Mouse (Mus musculus) spleen, adult 2 months (tissue): ENCODE measurements around the gene Rnf152. TPM values are rescaled to one million over a fixed set of nuclear protein-coding genes. Genes with fewer than 3 reads are reported as not detected.

ENCODE experiments used
- DNase-seq, 2 experiments: peaks; one replicate each; pipeline versions ENCODE4 v3.0.0 to v3.0.0-alpha.2; 2012 to 2021; ENCODE audit warnings: low spot score in 2 of 2, low read depth in 1 of 2
- H3K27ac ChIP-seq: fragments of 200-500 bp; 2 replicates; pipeline ENCODE4 v1.5.1; 2012; ENCODE audit warnings: low read length, inconsistent platforms; ENCODE audit not compliant: insufficient read depth
- H3K27me3 ChIP-seq: fragments of 200-500 bp; 2 replicates; pipeline ENCODE4 v1.6.1; 2012; ENCODE audit warnings: mild to moderate bottlenecking, moderate library complexity, low read length, inconsistent platforms; ENCODE audit not compliant: control insufficient read depth, insufficient read depth
- H3K36me3 ChIP-seq: fragments of 200-500 bp; 2 replicates; pipeline ENCODE4 v1.6.1; 2012; ENCODE audit warnings: mild to moderate bottlenecking, low read length, inconsistent platforms; ENCODE audit not compliant: control insufficient read depth, insufficient read depth
- H3K4me1 ChIP-seq: fragments of 200-500 bp; 2 replicates; pipeline ENCODE4 v1.6.1; 2011; ENCODE audit warnings: inconsistent platforms; ENCODE audit not compliant: control insufficient read depth, insufficient read depth, insufficient read length
- H3K4me3 ChIP-seq: fragments of 200-500 bp; 2 replicates; pipeline ENCODE4 v1.5.1; 2011; ENCODE audit warnings: mild to moderate bottlenecking, inconsistent platforms; ENCODE audit not compliant: insufficient read depth, insufficient read length; ENCODE audit errors: extremely low read depth
- CTCF ChIP-seq: fragments of 200-500 bp; IDR thresholded peaks from 2 replicates; pipeline ENCODE4 v1.5.1; 2011; ENCODE audit warnings: mild to moderate bottlenecking, inconsistent platforms; ENCODE audit not compliant: insufficient read depth, insufficient read length, insufficient replicate concordance; ENCODE audit errors: extremely low read depth
- POLR2A ChIP-seq: fragments of 200-500 bp; IDR thresholded peaks from 2 replicates; pipeline ENCODE4 v1.6.1; 2011; ENCODE audit warnings: low read depth, low read length, inconsistent platforms
- WGBS: fragments of 180-500 bp; shearing (Covaris S2); methylation state at CpG from one replicate; pipeline ENCODE4 v1.1.7; 2018; 5-methylcytosine and 5-hydroxymethylcytosine counted together
- polyA plus RNA-seq: library from polyadenylated mRNA; depleted of rRNA; stranded (reverse); fragments of >200 nt; gene quantifications from 2 replicates; pipeline ENCODE4 v1.2.3, GENCODE M21; 2012

The Rnf152 gene
- polyA plus RNA-seq, 1 experiment, result 0.19 TPM

DNA sequence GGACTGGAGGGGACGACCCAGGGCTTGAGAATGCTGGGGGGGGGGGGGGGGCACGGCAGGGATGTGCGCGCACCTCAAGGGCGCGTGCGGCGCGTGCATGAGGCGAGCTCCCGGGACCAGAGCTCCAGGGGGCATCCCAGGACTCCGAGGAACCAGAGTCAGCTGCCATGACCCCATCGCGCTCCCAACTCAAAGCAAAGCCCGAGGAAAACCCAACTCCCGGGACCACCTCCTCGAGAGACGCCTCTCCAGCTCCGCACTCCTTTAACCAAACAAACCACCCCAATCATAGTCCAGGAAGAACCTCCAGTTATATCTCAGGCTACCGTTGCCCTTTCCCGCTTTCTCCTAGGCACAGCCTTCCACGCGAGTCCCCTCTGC lies 610 bp downstream of the Rnf152 start:
- Histone ChIP-seq H3K36me3 (no peaks in the 10 kb centered on the region), H3K4me1 (no peaks in the 10 kb centered on the region; the same call in 1 of the 2 replicates), H3K27me3 (peaks cover 16% of the 10 kb centered on the region), H3K27ac (no peak overlapping the region), H3K4me3 (peak overlapping the region; percentile 51)
- WGBS, result 1% methylated on average over 20 of the region's 23 CpGs
- TF ChIP-seq CTCF (no peak), POLR2A (no peak)
- no peak for DNase-seq

DNA sequence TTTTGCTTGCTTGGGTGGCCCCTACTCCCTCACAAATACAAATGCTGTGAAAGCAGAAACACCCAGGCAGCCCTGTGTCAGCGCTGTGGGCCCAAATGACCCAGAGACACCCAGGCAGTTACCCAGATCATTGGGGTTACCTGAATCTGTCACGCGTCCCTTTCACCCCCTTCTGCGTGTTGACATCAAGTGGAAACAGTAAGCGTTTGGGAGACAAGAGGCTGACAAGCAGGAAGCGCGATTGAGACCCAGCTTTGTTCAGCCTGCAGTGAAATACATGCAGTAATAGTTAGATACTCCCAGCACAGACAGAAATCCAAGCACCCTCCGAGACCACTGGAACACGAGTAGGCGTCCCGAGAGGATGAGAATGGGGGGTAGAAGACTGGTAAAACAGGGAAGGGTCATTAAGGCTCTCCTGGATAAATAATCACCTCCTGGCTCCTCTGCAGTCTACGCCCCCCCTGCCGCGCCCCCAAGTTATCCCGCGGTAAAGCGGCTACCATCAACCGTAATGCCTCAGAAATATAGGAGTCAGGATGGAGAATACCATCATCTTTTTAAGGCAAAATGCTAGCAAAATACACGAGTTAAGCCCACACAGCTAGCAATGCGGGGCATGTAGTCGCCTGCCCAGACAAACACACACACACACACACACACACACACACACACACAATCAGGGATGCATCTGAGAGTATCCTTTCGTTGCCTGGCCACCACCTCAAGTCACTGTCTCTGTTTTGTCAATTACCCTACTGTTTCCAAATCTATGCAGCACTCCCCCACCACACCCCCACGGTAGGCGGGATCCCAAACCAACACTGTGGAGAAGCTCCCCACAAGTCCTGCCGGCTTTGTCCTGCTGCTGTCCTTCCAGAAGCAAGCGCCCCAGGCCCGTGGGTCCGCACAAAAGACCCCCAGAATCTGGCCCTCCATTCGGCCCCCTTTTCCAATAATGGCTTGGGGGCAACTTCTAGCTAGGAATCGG lies 1.3 kb downstream of the Rnf152 start:
- no peaks in the 10 kb centered on the region for H3K36me3 ChIP-seq
- H3K27ac ChIP-seq, result no peak overlapping the region
- H3K4me1 ChIP-seq, result no peaks in the 10 kb centered on the region; the same call in 1 of the 2 replicates
- H3K4me3 ChIP-seq, result no peak overlapping the region; the same call in none of the 2 replicates
- H3K27me3 ChIP-seq, result peaks cover 16% of the 10 kb centered on the region
- TF ChIP-seq POLR2A (no peak), CTCF (no peak)
- WGBS, result 20% methylated on average over 30 of the region's 30 CpGs
- no peak for DNase-seq

DNA sequence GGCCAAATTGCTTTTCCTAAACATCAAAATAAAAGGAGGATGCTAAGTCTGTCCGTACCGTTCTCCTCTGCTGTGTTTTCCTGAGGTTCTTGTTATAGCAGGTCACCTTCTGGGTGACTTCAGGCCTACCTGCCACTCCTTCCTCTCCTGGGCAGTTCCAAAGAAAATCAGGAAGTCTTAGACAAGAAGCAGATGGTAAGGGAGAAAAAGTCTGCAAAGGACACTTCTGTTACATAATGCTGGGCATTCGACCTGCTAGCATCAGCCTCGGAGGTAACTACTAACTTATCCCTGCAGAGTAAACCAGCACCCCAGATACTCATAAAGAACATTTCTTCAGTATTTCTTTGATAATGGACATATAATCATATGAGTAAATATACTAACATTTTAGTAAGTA lies 4.7 kb downstream of the Rnf152 start:
- Histone ChIP-seq H3K36me3 (no peaks in the 10 kb centered on the region), H3K27me3 (peaks cover 15% of the 10 kb centered on the region), H3K27ac (no peak overlapping the region), H3K4me1 (no peaks in the 10 kb centered on the region; the same call in 1 of the 2 replicates), H3K4me3 (no peak overlapping the region)
- no peak for TF ChIP-seq POLR2A
- no peak for TF ChIP-seq CTCF
- no peak for DNase-seq
- 85% methylated on average over 4 of the region's 4 CpGs for WGBS

DNA sequence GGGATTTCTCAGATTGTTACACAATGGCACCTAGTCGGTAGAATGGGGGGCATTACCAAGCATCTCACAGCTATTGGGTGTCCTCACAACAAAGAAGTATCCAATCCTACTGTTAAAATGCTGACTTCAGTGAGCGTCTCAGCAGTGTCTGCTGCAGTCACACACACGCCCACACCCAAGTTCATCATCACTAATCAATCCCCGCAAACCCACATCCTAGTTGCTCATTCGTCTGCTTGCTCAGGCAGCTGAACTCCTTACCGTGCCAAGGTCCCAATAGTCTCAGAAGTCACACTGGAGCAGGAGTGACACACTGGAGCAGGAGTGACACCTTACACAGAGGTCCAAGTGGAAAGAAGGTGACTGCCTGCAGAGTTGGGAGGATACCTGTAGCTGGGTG lies 14.2 kb downstream of the Rnf152 start:
- DNase-seq, result no peak
- H3K36me3 ChIP-seq, result no peaks in the 10 kb centered on the region
- H3K27me3 ChIP-seq, result no peaks in the 10 kb centered on the region
- TF ChIP-seq CTCF, result no peak
- no peak for TF ChIP-seq POLR2A
- H3K4me3 ChIP-seq, result no peak overlapping the region
- WGBS, result 91% methylated on average over 6 of the region's 6 CpGs
- no peak overlapping the region for H3K27ac ChIP-seq
- no peaks in the 10 kb centered on the region for H3K4me1 ChIP-seq

DNA sequence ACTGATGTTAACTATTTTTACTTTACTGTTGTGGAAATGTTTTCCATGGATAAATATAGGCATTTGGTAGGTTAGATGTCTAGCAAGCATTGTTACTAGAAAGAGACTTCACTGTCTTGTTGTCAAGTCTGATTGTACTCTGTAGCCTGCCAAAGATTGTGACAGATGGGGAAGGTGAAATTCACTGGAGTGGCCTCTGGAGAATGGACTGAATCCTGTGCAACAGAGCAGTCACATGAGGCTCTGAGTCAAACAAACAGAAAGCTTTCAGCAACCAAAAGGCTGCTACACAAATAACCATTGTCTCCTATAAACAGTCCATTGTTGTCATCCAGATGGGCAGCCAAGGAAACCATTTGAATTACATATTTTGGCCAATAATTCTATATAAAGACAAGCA lies 15.6 kb downstream of the Rnf152 start:
- H3K4me3 ChIP-seq, result no peak overlapping the region
- no peaks in the 10 kb centered on the region for H3K4me1 ChIP-seq
- no peak for TF ChIP-seq POLR2A
- TF ChIP-seq CTCF, result no peak
- no peak for DNase-seq
- no peaks in the 10 kb centered on the region for H3K27me3 ChIP-seq
- no peaks in the 10 kb centered on the region for H3K36me3 ChIP-seq
- no peak overlapping the region for H3K27ac ChIP-seq

DNA sequence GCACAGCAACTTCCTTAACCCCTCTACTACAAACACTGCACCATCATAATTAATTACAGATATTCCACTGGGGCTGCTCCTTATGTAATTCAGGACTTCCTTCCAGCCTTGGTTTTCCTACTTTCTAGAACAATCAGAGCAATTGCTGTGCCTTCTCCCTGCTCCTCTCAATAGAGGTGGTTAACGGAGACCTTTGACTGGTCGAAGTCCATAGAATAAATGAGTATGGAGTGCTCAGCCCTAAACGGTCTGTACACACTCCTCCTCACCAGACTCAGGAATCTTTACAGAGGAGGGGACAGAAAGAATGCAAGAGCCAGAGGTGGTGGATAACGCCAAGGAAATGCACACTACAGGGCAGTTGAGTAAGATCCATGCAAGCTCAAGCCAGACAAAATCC lies 19.1 kb downstream of the Rnf152 start:
- no peak for DNase-seq

DNA sequence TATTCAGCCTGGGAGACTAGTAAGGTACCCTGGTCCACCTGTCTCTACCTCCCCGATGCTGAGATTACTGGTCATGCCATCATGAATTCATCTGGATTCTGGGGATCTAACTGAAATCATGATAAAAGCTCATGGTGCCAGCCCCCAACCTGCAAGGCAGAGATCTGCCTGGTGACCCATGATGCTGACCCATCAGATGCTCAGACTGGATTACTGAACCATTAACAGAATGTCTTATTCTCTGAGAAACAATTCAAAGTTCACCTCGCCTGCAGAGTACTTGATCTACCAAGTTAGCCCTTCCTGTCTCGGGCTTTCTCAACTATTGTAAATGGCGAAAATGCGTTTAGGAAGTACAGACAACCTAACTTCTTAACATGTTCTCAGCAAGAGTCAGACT lies 20.4 kb downstream of the Rnf152 start:
- DNase-seq, result no peak
- Histone ChIP-seq H3K4me1 (no peaks in the 10 kb centered on the region), H3K4me3 (no peak overlapping the region), H3K27me3 (no peaks in the 10 kb centered on the region), H3K27ac (no peak overlapping the region), H3K36me3 (no peaks in the 10 kb centered on the region)
- WGBS, result 88% methylated on average over 5 of the region's 5 CpGs
- TF ChIP-seq POLR2A (no peak), CTCF (no peak)

More for the DNA sequence above, 19.1 kb downstream of the Rnf152 start:
- Histone ChIP-seq H3K36me3 (no peaks in the 10 kb centered on the region), H3K4me1 (no peaks in the 10 kb centered on the region), H3K27ac (no peak overlapping the region), H3K4me3 (no peak overlapping the region), H3K27me3 (no peaks in the 10 kb centered on the region)
- TF ChIP-seq POLR2A, result no peak
- no peak for TF ChIP-seq CTCF
- 84% methylated on average over 4 of the region's 4 CpGs for whole genome bisulfite sequencing
